Mouse (Mus musculus) cerebellum, postnatal 10 days (tissue): ENCODE measurements around the gene Mpp2.
A peak's percentile ranks its signal among the peaks of the same experiment; 100 is the strongest.

Experiments used
- DNase-seq, 2 experiments: peaks; one replicate each; pipeline ENCODE4 v3.0.0; 2021; ENCODE audit warnings: mixed read lengths in 2 of 2

The Mpp2 gene

GRCm38 (mm10) chr11:102087931-102088898, at the start of gene Mpp2:
Gene Mpp2 (minus strand): TSS chr11:102088515.
- DNase-seq: peak; percentile 77 to 78

GRCm38 (mm10) chr11:102137625-102138446, 49.5 kb upstream of the Mpp2 start:
- DNase-seq: no peak

- DNase-seq: peak; percentile 43 to 46
These were observed 46.2 kb upstream of the Mpp2 start for GRCm38 (mm10) chr11:102134516-102134915.

- DNase-seq: no peak
These were observed 29.1 kb upstream of the Mpp2 start for GRCm38 (mm10) chr11:102117386-102117785.

- DNase-seq: no peak
These were observed 27.9 kb upstream of the Mpp2 start for GRCm38 (mm10) chr11:102116241-102116640.

- DNase-seq: no peak
These were observed 23.3 kb upstream of the Mpp2 start for GRCm38 (mm10) chr11:102111576-102111975.

GRCm38 (mm10) chr11:102107732-102108131, 19.4 kb upstream of the Mpp2 start, which contains the start of gene Pyy:
Gene Pyy (minus strand): TSS chr11:102107832.
- no peak for DNase-seq

- no peak for DNase-seq
These were observed 18.6 kb upstream of the Mpp2 start for GRCm38 (mm10) chr11:102106911-102107310.

- peak; percentile 87 to 90 for DNase-seq
These were observed 14.4 kb upstream of the Mpp2 start for GRCm38 (mm10) chr11:102102485-102103258.

- no peak for DNase-seq
These were observed 12.9 kb upstream of the Mpp2 start, which contains the start of gene Ppy for GRCm38 (mm10) chr11:102101219-102101618. Gene Ppy (minus strand): TSS chr11:102101319.

GRCm38 (mm10) chr11:102096887-102097391, 8.6 kb upstream of the Mpp2 start:
- peak; percentile 80 to 85 for DNase-seq

- DNase-seq: no peak
These were observed 8.1 kb upstream of the Mpp2 start for GRCm38 (mm10) chr11:102096446-102096845.

GRCm38 (mm10) chr11:102095676-102096075, 7.4 kb upstream of the Mpp2 start:
- no peak for DNase-seq

GRCm38 (mm10) chr11:102089088-102089808, 933 bp upstream of the Mpp2 start:
- peak; percentile 80 to 90 for DNase-seq

GRCm38 (mm10) chr11:102087081-102087751, 1.1 kb downstream of the Mpp2 start:
- peak; percentile 88 to 89 for DNase-seq

GRCm38 (mm10) chr11:102086331-102086730, 2.0 kb downstream of the Mpp2 start:
- DNase-seq: peak; percentile 68 to 71

GRCm38 (mm10) chr11:102084159-102084558, 4.2 kb downstream of the Mpp2 start:
- no peak for DNase-seq

GRCm38 (mm10) chr11:102083193-102083592, 5.1 kb downstream of the Mpp2 start:
- no peak for DNase-seq

GRCm38 (mm10) chr11:102082322-102082721, 6.0 kb downstream of the Mpp2 start:
- DNase-seq: peak; percentile 64 to 82

- DNase-seq: no peak
These were observed 14.6 kb downstream of the Mpp2 start for GRCm38 (mm10) chr11:102073722-102074121.

- DNase-seq: no peak
These were observed 15.6 kb downstream of the Mpp2 start for GRCm38 (mm10) chr11:102072729-102073128.
